Mouse (Mus musculus) MEL (cell line): ENCODE data around the gene Clic4. TPM values are rescaled to one million over a fixed set of nuclear protein-coding genes. Genes with fewer than 3 reads are reported as not detected.

Experiments
- DNase-seq: peaks from one replicate; pipeline ENCODE4 v3.0.0; 2011; ENCODE audit warnings: low read depth, low spot score
- H3K27ac ChIP-seq: 2 replicates; pipeline ENCODE4 v1.5.1; 2012; ENCODE audit warnings: low read depth, mild to moderate bottlenecking, control low read depth, low read length, moderate library complexity; ENCODE audit not compliant: control insufficient read depth
- H3K27me3 ChIP-seq, 2 experiments: fragments of 150-350 bp in 1 of 2; sonication (generic) in 1 of 2; 2 replicates each; pipeline ENCODE4 v1.6.1; 2012; ENCODE audit warnings: low read length in 2 of 2, mild to moderate bottlenecking in 2 of 2, improper control_type of control experiment in 1 of 2, moderate library complexity in 1 of 2; ENCODE audit not compliant: insufficient read depth in 2 of 2, control insufficient read depth in 1 of 2
- H3K36me3 ChIP-seq, 2 experiments: 2 replicates each; pipeline ENCODE4 v1.6.1; 2012 to 2014; ENCODE audit warnings: low read length in 2 of 2, improper control_type of control experiment in 1 of 2, inconsistent platforms in 1 of 2, mild to moderate bottlenecking in 1 of 2; ENCODE audit not compliant: insufficient read depth in 2 of 2, control insufficient read depth in 1 of 2
- H3K4me1 ChIP-seq, 2 experiments: fragments of 150-350 bp in 1 of 2; sonication (generic) in 1 of 2; 2 replicates each; pipeline ENCODE4 v1.6.1; 2012; ENCODE audit warnings: low read length in 2 of 2, improper control_type of control experiment in 1 of 2, mild to moderate bottlenecking in 1 of 2; ENCODE audit not compliant: insufficient read depth in 2 of 2, control insufficient read depth in 1 of 2
- H3K4me3 ChIP-seq, 2 experiments: fragments of 150-350 bp in 1 of 2; sonication (generic) in 1 of 2; 2 replicates each; pipeline ENCODE4 v1.5.1; 2012; ENCODE audit warnings: low read depth in 2 of 2, low read length in 2 of 2, mild to moderate bottlenecking in 2 of 2, moderate library complexity in 2 of 2, control low read depth in 1 of 2, improper control_type of control experiment in 1 of 2; ENCODE audit not compliant: control insufficient read depth in 1 of 2, insufficient read depth in 1 of 2
- H3K79me2 ChIP-seq: 2 replicates; pipeline ENCODE4 v1.6.1; 2012; ENCODE audit warnings: mild to moderate bottlenecking, low read length, moderate library complexity; ENCODE audit not compliant: control insufficient read depth, poor library complexity, insufficient read depth
- H3K9ac ChIP-seq: 2 replicates; pipeline ENCODE4 v1.6.1; 2012; ENCODE audit warnings: low read depth, mild to moderate bottlenecking, control low read depth, low read length, moderate library complexity; ENCODE audit not compliant: control insufficient read depth, poor library complexity, severe bottlenecking
- H3K9me3 ChIP-seq: fragments of 150-350 bp; sonication (generic); replicated peaks from 2 replicates; pipeline ENCODE4 v1.6.1; 2012; ENCODE audit warnings: mild to moderate bottlenecking, low read length, improper control_type of control experiment, moderate library complexity; ENCODE audit not compliant: insufficient read depth
- BHLHE40 ChIP-seq: IDR thresholded peaks from 2 replicates; pipeline ENCODE4 v1.6.1; 2012; ENCODE audit warnings: low read depth, mild to moderate bottlenecking, inconsistent platforms, low read length, improper control_type of control experiment, borderline replicate concordance
- CHD1 ChIP-seq: IDR thresholded peaks from 2 replicates; pipeline ENCODE4 v1.6.1; 2012; ENCODE audit warnings: low read depth, mild to moderate bottlenecking, inconsistent platforms, low read length, improper control_type of control experiment
- CHD2 ChIP-seq: IDR thresholded peaks from 2 replicates; pipeline ENCODE4 v1.6.1; 2011; ENCODE audit warnings: low read length, improper control_type of control experiment
- CTCF ChIP-seq, 3 experiments: IDR thresholded peaks in 2 of 3; conservative IDR thresholded peaks in 1 of 3; 2 replicates each; pipeline ENCODE4 v1.5.1; 2011 to 2012; ENCODE audit warnings: low read length in 3 of 3, low read depth in 2 of 3, mild to moderate bottlenecking in 2 of 3, improper control_type of control experiment in 1 of 3, inconsistent platforms in 1 of 3, mixed read lengths in 1 of 3, moderate library complexity in 1 of 3; ENCODE audit not compliant: control insufficient read depth in 1 of 3, insufficient read depth in 1 of 3, poor library complexity in 1 of 3, severe bottlenecking in 1 of 3
- E2F4 ChIP-seq: IDR thresholded peaks from 2 replicates; pipeline ENCODE4 v1.6.1; 2011; ENCODE audit warnings: low read depth, low read length, improper control_type of control experiment, borderline replicate concordance
- ELF1 ChIP-seq: IDR thresholded peaks from 2 replicates; pipeline ENCODE4 v1.6.1; 2014; ENCODE audit warnings: low read depth, mild to moderate bottlenecking, inconsistent platforms, low read length, improper control_type of control experiment, moderate library complexity
- EP300 ChIP-seq, 2 experiments: IDR thresholded peaks; 2 replicates each; pipeline ENCODE4 v1.6.1; 2011; ENCODE audit warnings: improper control_type of control experiment in 2 of 2, low read length in 2 of 2, low read depth in 1 of 2, mild to moderate bottlenecking in 1 of 2
- ETS1 ChIP-seq: IDR thresholded peaks from 2 replicates; pipeline ENCODE4 v1.6.1; 2012; ENCODE audit warnings: low read depth, mild to moderate bottlenecking, inconsistent platforms, low read length, improper control_type of control experiment, moderate library complexity
- GABPA ChIP-seq: IDR thresholded peaks from 2 replicates; pipeline ENCODE4 v1.6.1; 2012; ENCODE audit warnings: low read depth, mild to moderate bottlenecking, inconsistent platforms, low read length, improper control_type of control experiment, moderate library complexity
- HCFC1 ChIP-seq: IDR thresholded peaks from 2 replicates; pipeline ENCODE4 v1.6.1; 2012; ENCODE audit warnings: low read depth, mild to moderate bottlenecking, inconsistent platforms, low read length, improper control_type of control experiment, moderate library complexity
- JUND ChIP-seq: IDR thresholded peaks from 2 replicates; pipeline ENCODE4 v1.6.1; 2011; ENCODE audit warnings: low read depth, mild to moderate bottlenecking, improper control_type of control experiment, low read length
- KAT2A ChIP-seq: conservative IDR thresholded peaks from 2 replicates; pipeline ENCODE4 v1.6.1; 2012; ENCODE audit warnings: low read depth, low read length, improper control_type of control experiment, inconsistent platforms
- MAFK ChIP-seq: IDR thresholded peaks from 2 replicates; pipeline ENCODE4 v1.6.1; 2011; ENCODE audit warnings: low read depth, mild to moderate bottlenecking, low read length, improper control_type of control experiment, borderline replicate concordance
- MAX ChIP-seq: IDR thresholded peaks from 2 replicates; pipeline ENCODE4 v1.6.1; 2011; ENCODE audit warnings: low read length, improper control_type of control experiment
- MEF2A ChIP-seq: IDR thresholded peaks from 2 replicates; pipeline ENCODE4 v1.6.1; 2014; ENCODE audit warnings: low read depth, mild to moderate bottlenecking, inconsistent platforms, low read length, improper control_type of control experiment; ENCODE audit not compliant: poor library complexity, insufficient replicate concordance, severe bottlenecking; ENCODE audit errors: extremely low read depth
- MXI1 ChIP-seq: IDR thresholded peaks from 2 replicates; pipeline ENCODE4 v1.6.1; 2011; ENCODE audit warnings: mild to moderate bottlenecking, low read depth, low read length, improper control_type of control experiment
- MYB ChIP-seq: IDR thresholded peaks from 2 replicates; pipeline ENCODE4 v1.6.1; 2011; ENCODE audit warnings: mild to moderate bottlenecking, low read depth, low read length, improper control_type of control experiment
- NELFE ChIP-seq: IDR thresholded peaks from 2 replicates; pipeline ENCODE4 v1.6.1; 2011; ENCODE audit warnings: low read depth, low read length, improper control_type of control experiment
- NRF1 ChIP-seq: IDR thresholded peaks from 2 replicates; pipeline ENCODE4 v1.6.1; 2014; ENCODE audit warnings: low read depth, mild to moderate bottlenecking, inconsistent platforms, low read length, improper control_type of control experiment, moderate library complexity; ENCODE audit not compliant: poor library complexity, insufficient read depth, severe bottlenecking
- POLR2A ChIP-seq, 2 experiments: IDR thresholded peaks; 2 replicates each; pipeline ENCODE4 v1.6.1; 2011 to 2012; ENCODE audit warnings: low read length in 2 of 2, mild to moderate bottlenecking in 2 of 2, control low read depth in 1 of 2, improper control_type of control experiment in 1 of 2, low read depth in 1 of 2, moderate library complexity in 1 of 2; ENCODE audit not compliant: control insufficient read depth in 1 of 2, insufficient read depth in 1 of 2, poor library complexity in 1 of 2
- POLR2AphosphoS2 ChIP-seq: IDR thresholded peaks from 2 replicates; pipeline ENCODE4 v1.6.1; 2011; ENCODE audit warnings: low read length, improper control_type of control experiment
- POLR2AphosphoS5 ChIP-seq: IDR thresholded peaks from 2 replicates; pipeline ENCODE4 v1.6.1; 2012; ENCODE audit warnings: low read depth, borderline replicate concordance, mild to moderate bottlenecking, inconsistent platforms, low read length, moderate library complexity, mixed read lengths
- RAD21 ChIP-seq: IDR thresholded peaks from 2 replicates; pipeline ENCODE4 v1.6.1; 2011; ENCODE audit warnings: mild to moderate bottlenecking, low read depth, low read length, improper control_type of control experiment
- SIN3A ChIP-seq: IDR thresholded peaks from 2 replicates; pipeline ENCODE4 v1.6.1; 2012; ENCODE audit warnings: low read length, improper control_type of control experiment, inconsistent platforms
- SMC3 ChIP-seq: IDR thresholded peaks from 2 replicates; pipeline ENCODE4 v1.6.1; 2011; ENCODE audit warnings: low read depth, low read length, improper control_type of control experiment
- TAL1 ChIP-seq: IDR thresholded peaks from 2 replicates; pipeline ENCODE4 v1.6.1; 2012; ENCODE audit warnings: mild to moderate bottlenecking, inconsistent platforms, low read length, moderate library complexity, mixed read lengths
- TBP ChIP-seq: IDR thresholded peaks from 2 replicates; pipeline ENCODE4 v1.8.0; 2011; ENCODE audit warnings: low read depth, low read length, improper control_type of control experiment
- TCF12 ChIP-seq: IDR thresholded peaks from 2 replicates; pipeline ENCODE4 v1.6.1; 2014; ENCODE audit warnings: low read depth, mild to moderate bottlenecking, inconsistent platforms, low read length, improper control_type of control experiment, moderate library complexity
- UBTF ChIP-seq: IDR thresholded peaks from 2 replicates; pipeline ENCODE4 v1.6.1; 2012; ENCODE audit warnings: low read depth, mild to moderate bottlenecking, inconsistent platforms, low read length, improper control_type of control experiment, moderate library complexity, borderline replicate concordance; ENCODE audit not compliant: insufficient read depth
- USF1 ChIP-seq: IDR thresholded peaks from 2 replicates; pipeline ENCODE4 v1.6.1; 2014; ENCODE audit warnings: low read depth, mild to moderate bottlenecking, inconsistent platforms, low read length, improper control_type of control experiment, moderate library complexity
- USF2 ChIP-seq, 2 experiments: IDR thresholded peaks; 2 replicates each; pipeline ENCODE4 v1.6.1; 2011 to 2012; ENCODE audit warnings: improper control_type of control experiment in 2 of 2, low read length in 2 of 2, borderline replicate concordance in 1 of 2, inconsistent platforms in 1 of 2, low read depth in 1 of 2, mild to moderate bottlenecking in 1 of 2; ENCODE audit not compliant: insufficient read depth in 1 of 2
- ZC3H11A ChIP-seq: IDR thresholded peaks from 2 replicates; pipeline ENCODE4 v1.6.1; 2012; ENCODE audit warnings: low read depth, mild to moderate bottlenecking, inconsistent platforms, low read length, improper control_type of control experiment
- ZKSCAN1 ChIP-seq: IDR thresholded peaks from 2 replicates; pipeline ENCODE4 v1.6.1; 2012; ENCODE audit warnings: low read depth, mild to moderate bottlenecking, inconsistent platforms, low read length, improper control_type of control experiment, moderate library complexity
- ZMIZ1 ChIP-seq: IDR thresholded peaks from 2 replicates; pipeline ENCODE4 v1.6.1; 2012; ENCODE audit warnings: low read depth, mild to moderate bottlenecking, inconsistent platforms, low read length, improper control_type of control experiment, moderate library complexity
- ZNF384 ChIP-seq: IDR thresholded peaks from 2 replicates; pipeline ENCODE4 v1.6.1; 2012; ENCODE audit warnings: low read depth, mild to moderate bottlenecking, inconsistent platforms, low read length, improper control_type of control experiment
- polyA plus RNA-seq, 2 experiments: library from polyadenylated mRNA; stranded (reverse) in 1 of 2; unstranded in 1 of 2; fragments of >175 nt in 1 of 2; fragments of >200 nt in 1 of 2; gene quantifications; 2 replicates each; pipeline versions ENCODE4 v1.2.1 to v1.2.4; 2012; ENCODE audit warnings: low replicate concordance in 2 of 2, low read depth in 1 of 2; ENCODE audit not compliant: insufficient read length in 2 of 2, insufficient read depth in 1 of 2, missing spikeins in 1 of 2
- total RNA-seq: library from RNA; depleted of rRNA; stranded (reverse); fragments of 300-350 nt; gene quantifications from 2 replicates; pipeline ENCODE4 v1.2.3, GENCODE M21; 2012

Clic4 gene
- total and polyA plus RNA-seq, 3 experiments: 32.9 to 274 (median 83.8) TPM

GRCm38 (mm10) chr4:135166413-135167225 is 106.0 kb downstream of the Clic4 start:
- peak; percentile 83 for DNase-seq
- peak overlapping the region; percentile 42 to 54 for H3K4me3 ChIP-seq
- peak overlapping the region; percentile 90 for H3K27ac ChIP-seq
- peaks cover 2% of the 10 kb centered on the region; the same call in 1 of the 2 replicates for H3K79me2 ChIP-seq
- no peaks in the 10 kb centered on the region for H3K27me3 ChIP-seq
- no peaks in the 10 kb centered on the region for H3K9me3 ChIP-seq
- H3K36me3 ChIP-seq: peaks cover 0 to 20% of the 10 kb centered on the region in 2 experiments
- H3K9ac ChIP-seq: peak overlapping the region; percentile 63
- peaks cover 13 to 32% of the 10 kb centered on the region in 2 experiments for H3K4me1 ChIP-seq
- TF ChIP-seq CHD2 (no peak), MEF2A (no peak), HCFC1 (no peak), UBTF (no peak), NRF1 (no peak), JUND (peak; percentile 96), ZNF384 (no peak), ETS1 (no peak), TCF12 (0 out of 2 replicates have a peak, but pooled peaks have one; percentile 22), SMC3 (no peak), RAD21 (no peak), SIN3A (no peak; the same call in none of the 2 replicates), MYB (no peak), NELFE (0 out of 2 replicates have a peak, but pooled peaks have one; percentile 37), ZC3H11A (no peak), POLR2AphosphoS5 (no peak), MAX (no peak), ZMIZ1 (no peak), MXI1 (no peak), KAT2A (no peak), CTCF (IDR thresholded peaks at IDR 0.05 in 2 of 3, conservative IDR thresholded peaks at IDR 0.05 in 1 of 3; ENCODE audit: control insufficient read depth in 1 of 3, insufficient read depth in 1 of 3, low read depth in 2 of 3, low read length in 3 of 3, poor library complexity in 1 of 3, severe bottlenecking in 1 of 3) (no peak), E2F4 (no peak), POLR2AphosphoS2 (no peak), CHD1 (no peak), BHLHE40 (no peak), USF2 (IDR thresholded peaks at IDR 0.05; ENCODE audit: borderline replicate concordance in 1 of 2, insufficient read depth in 1 of 2, low read depth in 1 of 2, low read length in 2 of 2) (no peak), GABPA (no peak), TBP (no peak), POLR2A (IDR thresholded peaks at IDR 0.05; ENCODE audit: control insufficient read depth in 1 of 2, insufficient read depth in 1 of 2, low read depth in 1 of 2, low read length in 2 of 2, poor library complexity in 1 of 2) (0 out of 4 replicates have a peak, but pooled peaks of 1 of the 2 experiments have one; percentile 36), ELF1 (no peak), MAFK (no peak), USF1 (no peak), ZKSCAN1 (no peak), EP300 (IDR thresholded peaks at IDR 0.05; ENCODE audit: low read depth in 1 of 2, low read length in 2 of 2) (peak in 1 of 2 experiments; percentile 18; a peak in 1 of 4 replicates), TAL1 (peak; percentile 11; the same call in 1 of the 2 replicates)
